Mouse (Mus musculus) fibroblast of lung, adult 2 months (primary cell): ENCODE measurements around the gene Plekhs1.
A peak's percentile ranks its signal among the peaks of the same experiment; 100 is the strongest.

Experiments used
- DNase-seq: peaks from one replicate; pipeline ENCODE4 v3.0.0-alpha.2; 2011; ENCODE audit warnings: low read depth

Gene Plekhs1

GRCm38 (mm10) chr19:56461522-56462101 is at the start of gene Plekhs1:
Gene Plekhs1 (plus strand): TSS chr19:56461640.
- DNase-seq = no peak

GRCm38 (mm10) chr19:56418404-56418803 is 43.0 kb upstream of the Plekhs1 start:
- no peak for DNase-seq

GRCm38 (mm10) chr19:56419452-56419851 is 42.0 kb upstream of the Plekhs1 start:
- no peak for DNase-seq

- DNase-seq = no peak
Observed at GRCm38 (mm10) chr19:56420345-56420744, 41.1 kb upstream of the Plekhs1 start.

GRCm38 (mm10) chr19:56422476-56423338 is 38.7 kb upstream of the Plekhs1 start:
- peak; percentile 59 for DNase-seq

GRCm38 (mm10) chr19:56423370-56423769 is 38.1 kb upstream of the Plekhs1 start:
- no peak for DNase-seq

- DNase-seq = no peak
Observed at GRCm38 (mm10) chr19:56424606-56425395, 36.6 kb upstream of the Plekhs1 start.

- no peak for DNase-seq
Observed at GRCm38 (mm10) chr19:56425492-56425891, 35.9 kb upstream of the Plekhs1 start.

- no peak for DNase-seq
Observed at GRCm38 (mm10) chr19:56430369-56430768, 31.1 kb upstream of the Plekhs1 start.

- no peak for DNase-seq
Observed at GRCm38 (mm10) chr19:56432706-56433105, 28.7 kb upstream of the Plekhs1 start.

- DNase-seq = no peak
Observed at GRCm38 (mm10) chr19:56433581-56433980, 27.9 kb upstream of the Plekhs1 start.

GRCm38 (mm10) chr19:56436380-56436779 is 25.1 kb upstream of the Plekhs1 start:
- DNase-seq = no peak

GRCm38 (mm10) chr19:56438357-56439071 is 22.9 kb upstream of the Plekhs1 start:
- peak; percentile 82 for DNase-seq

- no peak for DNase-seq
Observed at GRCm38 (mm10) chr19:56439072-56439434, 22.4 kb upstream of the Plekhs1 start.

GRCm38 (mm10) chr19:56443445-56443844 is 18.0 kb upstream of the Plekhs1 start:
- no peak for DNase-seq

GRCm38 (mm10) chr19:56448784-56449183 is 12.7 kb upstream of the Plekhs1 start:
- no peak for DNase-seq

GRCm38 (mm10) chr19:56449537-56449936 is 11.9 kb upstream of the Plekhs1 start:
- no peak for DNase-seq

GRCm38 (mm10) chr19:56450892-56451291 is 10.5 kb upstream of the Plekhs1 start:
- DNase-seq = no peak

- DNase-seq = peak; percentile 63
Observed at GRCm38 (mm10) chr19:56451867-56452266, 9.6 kb upstream of the Plekhs1 start.

GRCm38 (mm10) chr19:56452421-56452820 is 9.0 kb upstream of the Plekhs1 start:
- DNase-seq = peak; percentile 33

GRCm38 (mm10) chr19:56454862-56455261 is 6.6 kb upstream of the Plekhs1 start:
- DNase-seq = no peak

- DNase-seq = no peak
Observed at GRCm38 (mm10) chr19:56455369-56455768, 6.1 kb upstream of the Plekhs1 start.
